Mouse (Mus musculus): ENCODE results near the gene Sema6d. TPM values are rescaled to one million over a fixed set of nuclear protein-coding genes. Genes with fewer than 3 reads are reported as not detected.
A peak's percentile ranks its signal among the peaks of the same experiment; 100 is the strongest.

The Sema6d gene
- polyA plus RNA-seq, 1 experiment from 2014 or later: 49.0 TPM

DNA sequence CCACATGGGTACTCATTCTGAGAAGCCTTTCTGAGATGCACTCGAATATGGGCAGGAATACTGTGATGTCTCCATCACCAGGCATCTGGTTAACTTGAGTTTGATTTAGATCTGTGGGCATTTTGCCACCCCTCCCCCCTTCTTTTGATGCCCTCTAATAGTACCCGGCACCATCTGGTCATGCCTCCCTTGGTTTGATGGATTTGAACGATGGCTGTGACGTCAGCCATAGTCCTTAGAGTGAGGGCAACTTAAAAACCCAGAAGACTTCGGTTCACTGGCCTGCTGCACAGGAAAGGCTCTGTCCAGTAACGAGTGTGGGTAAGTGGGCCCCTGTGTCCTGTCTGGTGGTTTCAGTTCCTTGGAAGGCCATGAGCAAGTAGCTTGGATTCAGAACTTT lies 522.5 kb downstream of the Sema6d start:
- peak; percentile 59 for DNase-seq (ENCODE audit: low spot score)
- no peaks in the 10 kb centered on the region for H3K9me3 ChIP-seq (ENCODE audit: control insufficient read depth, low read length)
- H3K27me3 ChIP-seq (ENCODE audit: control insufficient read depth, insufficient read depth, low read length): 0 out of 2 replicates have a peak, but pooled peaks cover 2% of the 10 kb centered on the region
- WGBS: 18% methylated on average over 6 of the region's 6 CpGs
- peaks cover 27% of the 10 kb centered on the region; the same call in 1 of the 2 replicates for H3K4me1 ChIP-seq (replicated peaks; ENCODE audit: control insufficient read depth, insufficient read depth, low read length)
- H3K27ac ChIP-seq: peak overlapping the region; percentile 95
- H3K9ac ChIP-seq: peak overlapping the region; percentile 89
- peak overlapping the region; percentile 91 for H3K4me2 ChIP-seq (replicated peaks)
- no peaks in the 10 kb centered on the region for H3K36me3 ChIP-seq (replicated peaks; ENCODE audit: control insufficient read depth, insufficient read depth)
- ATAC-seq (ENCODE audit: low FRiP score): peak; percentile 29; the same call in 1 of the 2 replicates
- H3K4me3 ChIP-seq (replicated peaks; ENCODE audit: low read length): peak overlapping the region; percentile 82

DNA sequence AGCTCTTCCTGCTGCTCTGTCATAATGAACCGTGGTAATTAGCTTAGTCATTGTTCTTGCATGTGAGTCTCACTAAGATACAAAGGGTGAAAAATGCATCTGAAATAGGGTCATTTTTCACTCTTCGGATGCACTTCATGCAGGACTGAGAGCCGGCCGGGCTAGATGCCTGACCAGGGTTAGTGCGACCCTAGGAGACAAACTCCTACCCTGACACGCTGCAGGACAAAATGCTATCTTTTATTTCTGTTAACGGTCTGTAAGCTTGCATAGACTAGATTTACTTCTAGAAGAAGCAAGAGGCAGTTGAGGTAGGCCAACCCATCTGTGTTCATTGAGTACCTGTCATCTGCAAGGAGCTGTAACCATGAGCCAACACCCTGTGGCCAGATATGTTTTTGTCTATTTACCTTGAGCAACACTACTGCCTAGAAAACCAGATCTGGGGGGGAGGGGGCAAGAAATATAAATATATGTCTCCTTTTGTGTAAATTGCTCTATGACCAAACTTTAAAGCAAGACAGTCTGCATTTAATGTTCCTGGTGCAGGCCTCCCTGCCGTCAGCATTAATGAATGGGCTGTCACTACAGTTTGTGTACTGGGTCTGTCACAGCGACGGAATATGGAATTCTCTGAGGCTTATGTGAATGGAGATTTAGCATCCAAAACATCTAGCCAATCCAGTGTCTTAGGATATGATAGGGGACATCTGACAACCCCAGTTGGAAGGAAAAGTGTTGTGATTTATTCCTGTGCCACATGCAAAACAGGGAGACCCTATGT lies 523.1 kb downstream of the Sema6d start:
- peaks cover 27% of the 10 kb centered on the region; the same call in 1 of the 2 replicates for H3K4me1 ChIP-seq (replicated peaks; ENCODE audit: control insufficient read depth, insufficient read depth, low read length)
- H3K4me2 ChIP-seq (replicated peaks): peak overlapping the region; percentile 91
- DNase-seq (ENCODE audit: low spot score): peak; percentile 48
- H3K4me3 ChIP-seq (replicated peaks; ENCODE audit: low read length): peak overlapping the region; percentile 82
- ATAC-seq (ENCODE audit: low FRiP score): 0 out of 2 replicates have a peak, but pooled peaks have one; percentile 2
- peak overlapping the region; percentile 89 for H3K9ac ChIP-seq
- peak overlapping the region; percentile 95 for H3K27ac ChIP-seq
- no peaks in the 10 kb centered on the region for H3K9me3 ChIP-seq (ENCODE audit: control insufficient read depth, low read length)
- 31% methylated on average over 10 of the region's 10 CpGs for WGBS
- H3K27me3 ChIP-seq (ENCODE audit: control insufficient read depth, insufficient read depth, low read length): no peaks in the 10 kb centered on the region
- H3K36me3 ChIP-seq (replicated peaks; ENCODE audit: control insufficient read depth, insufficient read depth): no peaks in the 10 kb centered on the region

DNA sequence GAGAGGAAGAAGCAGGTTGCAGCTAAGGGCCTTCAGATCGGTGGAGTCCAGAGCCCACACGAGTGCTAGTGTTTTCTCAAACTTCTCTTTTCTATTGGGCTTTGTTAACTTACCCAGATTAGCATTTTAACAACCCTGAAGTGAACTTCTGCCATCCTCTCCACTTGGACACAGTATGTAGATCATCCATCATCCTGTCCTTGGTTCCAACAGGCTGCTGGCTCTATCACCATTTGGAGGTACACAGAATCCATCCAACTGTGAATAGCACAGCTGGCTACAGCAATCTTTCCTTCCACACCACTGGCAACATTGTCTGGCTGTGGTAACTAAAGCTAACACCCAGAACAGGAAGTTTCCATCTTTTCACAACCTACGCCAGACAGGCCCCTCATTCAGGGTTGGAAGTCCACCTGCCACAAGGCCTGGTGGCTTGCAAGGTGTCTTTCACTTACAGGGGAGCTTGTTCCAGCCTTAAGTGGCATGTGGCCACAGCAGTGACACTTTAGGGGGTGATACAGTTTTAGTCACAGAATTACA lies 524.0 kb downstream of the Sema6d start:
- peak overlapping the region; percentile 91 for H3K4me2 ChIP-seq (replicated peaks)
- no peak overlapping the region for H3K9ac ChIP-seq
- DNase-seq (ENCODE audit: low spot score) (no peak), ATAC-seq (ENCODE audit: low FRiP score) (no peak)
- H3K9me3 ChIP-seq (ENCODE audit: control insufficient read depth, low read length): no peaks in the 10 kb centered on the region
- peaks cover 33% of the 10 kb centered on the region; the same call in 1 of the 2 replicates for H3K4me1 ChIP-seq (replicated peaks; ENCODE audit: control insufficient read depth, insufficient read depth, low read length)
- peak overlapping the region; percentile 82 for H3K4me3 ChIP-seq (replicated peaks; ENCODE audit: low read length)
- H3K27ac ChIP-seq: peak overlapping the region; percentile 95; the same call in 1 of the 2 replicates
- no peaks in the 10 kb centered on the region for H3K27me3 ChIP-seq (ENCODE audit: control insufficient read depth, insufficient read depth, low read length)
- H3K36me3 ChIP-seq (replicated peaks; ENCODE audit: control insufficient read depth, insufficient read depth): no peaks in the 10 kb centered on the region
- WGBS: 31% methylated on average over 3 of the region's 3 CpGs

DNA sequence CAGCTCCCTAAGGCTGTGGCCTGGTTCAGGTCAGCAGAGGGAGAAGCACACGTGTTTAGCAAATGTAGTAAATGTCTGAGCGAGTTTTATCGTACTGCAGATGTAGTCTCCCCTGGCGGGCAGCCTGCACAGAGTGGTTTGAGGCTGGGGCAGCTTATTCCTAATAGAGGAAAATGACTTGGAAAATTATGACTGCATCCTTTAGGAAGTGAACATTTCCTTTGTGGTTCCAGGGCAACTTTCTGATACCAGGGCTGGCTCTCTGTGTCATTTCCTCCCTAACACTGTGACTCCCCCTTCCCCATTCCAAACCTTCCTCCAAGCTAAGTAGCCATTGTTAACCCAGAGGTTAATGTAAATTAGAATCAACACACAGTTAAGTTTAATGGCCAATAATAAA lies 527.0 kb downstream of the Sema6d start:
- DNase-seq (ENCODE audit: low spot score): no peak
- Histone ChIP-seq H3K4me3 (replicated peaks; ENCODE audit: low read length) (no peak overlapping the region), H3K4me2 (replicated peaks) (no peak overlapping the region), H3K9ac (no peak overlapping the region), H3K36me3 (replicated peaks; ENCODE audit: control insufficient read depth, insufficient read depth) (no peaks in the 10 kb centered on the region), H3K9me3 (ENCODE audit: control insufficient read depth, low read length) (no peaks in the 10 kb centered on the region), H3K4me1 (replicated peaks; ENCODE audit: control insufficient read depth, insufficient read depth, low read length) (peaks cover 36% of the 10 kb centered on the region; the same call in 1 of the 2 replicates), H3K27me3 (ENCODE audit: control insufficient read depth, insufficient read depth, low read length) (no peaks in the 10 kb centered on the region), H3K27ac (no peak overlapping the region)
- ATAC-seq (ENCODE audit: low FRiP score): no peak
- WGBS: 70% methylated on average over 4 of the region's 4 CpGs

DNA sequence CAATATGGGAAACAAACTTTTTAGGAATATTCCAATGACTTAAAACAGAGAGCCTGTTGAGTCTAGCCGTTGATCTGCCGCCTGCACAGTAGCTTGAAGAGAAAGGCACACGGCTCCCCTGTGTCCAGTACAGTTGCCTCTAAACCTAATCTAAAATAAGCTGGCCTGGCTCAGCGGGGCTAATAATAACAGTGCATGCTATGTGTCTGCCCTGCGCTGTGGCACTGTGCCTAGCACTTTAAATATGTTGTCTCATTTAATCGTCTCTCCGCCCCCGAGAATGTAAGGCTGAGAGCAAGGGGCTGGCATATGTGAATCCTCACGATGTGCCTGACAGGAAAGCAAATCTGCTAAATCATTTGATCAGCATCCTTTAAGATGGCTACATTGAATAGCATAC lies 527.7 kb downstream of the Sema6d start:
- H3K27ac ChIP-seq: no peak overlapping the region

DNA sequence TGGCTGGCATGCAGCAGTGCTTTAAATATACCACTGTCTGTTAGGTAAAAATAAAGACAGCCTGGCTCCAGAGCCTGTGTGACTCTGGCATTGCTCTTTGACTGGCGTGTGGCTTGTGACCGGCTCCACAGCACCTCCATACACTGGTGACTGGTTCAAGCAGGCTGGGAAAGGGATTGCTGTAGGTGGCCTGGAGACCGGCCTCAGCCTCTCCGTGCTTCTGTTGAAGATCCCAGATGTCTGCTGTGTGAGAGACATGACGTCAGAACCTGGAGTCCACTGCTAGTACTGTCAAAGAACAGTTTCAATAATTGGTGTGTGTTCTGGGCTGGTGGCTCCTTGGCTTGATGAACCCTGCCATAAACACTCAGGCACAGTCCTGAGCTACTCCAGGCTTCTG lies 528.3 kb downstream of the Sema6d start:
- H3K4me2 ChIP-seq (replicated peaks): no peak overlapping the region
- 0 out of 2 replicates have a peak, but pooled peaks cover 26% of the 10 kb centered on the region for H3K4me1 ChIP-seq (replicated peaks; ENCODE audit: control insufficient read depth, insufficient read depth, low read length)
- H3K9me3 ChIP-seq (ENCODE audit: control insufficient read depth, low read length): no peaks in the 10 kb centered on the region
- DNase-seq (ENCODE audit: low spot score): no peak
- 0 out of 2 replicates have a peak, but pooled peaks have one; percentile 21 for ATAC-seq (ENCODE audit: low FRiP score)
- H3K27ac ChIP-seq: 0 out of 2 replicates have a peak overlapping the region, but pooled peaks have one; percentile 38
- H3K4me3 ChIP-seq (replicated peaks; ENCODE audit: low read length): no peak overlapping the region
- 0 out of 2 replicates have a peak overlapping the region, but pooled peaks have one; percentile 10 for H3K9ac ChIP-seq
- H3K36me3 ChIP-seq (replicated peaks; ENCODE audit: control insufficient read depth, insufficient read depth): no peaks in the 10 kb centered on the region
- no peaks in the 10 kb centered on the region for H3K27me3 ChIP-seq (ENCODE audit: control insufficient read depth, insufficient read depth, low read length)
- 83% methylated on average over 5 of the region's 5 CpGs for WGBS

More for the DNA sequence above, 527.7 kb downstream of the Sema6d start:
- peaks cover 32% of the 10 kb centered on the region; the same call in 1 of the 2 replicates for H3K4me1 ChIP-seq (replicated peaks; ENCODE audit: control insufficient read depth, insufficient read depth, low read length)
- H3K36me3 ChIP-seq (replicated peaks; ENCODE audit: control insufficient read depth, insufficient read depth): no peaks in the 10 kb centered on the region
- no peaks in the 10 kb centered on the region for H3K27me3 ChIP-seq (ENCODE audit: control insufficient read depth, insufficient read depth, low read length)
- DNase-seq (ENCODE audit: low spot score): no peak
- WGBS: 59% methylated on average over 9 of the region's 9 CpGs
- peak overlapping the region; percentile 8; the same call in 1 of the 2 replicates for H3K4me2 ChIP-seq (replicated peaks)
- 0 out of 2 replicates have a peak overlapping the region, but pooled peaks have one; percentile 10 for H3K9ac ChIP-seq
- ATAC-seq (ENCODE audit: low FRiP score): no peak
- no peak overlapping the region for H3K4me3 ChIP-seq (replicated peaks; ENCODE audit: low read length)
- H3K9me3 ChIP-seq (ENCODE audit: control insufficient read depth, low read length): no peaks in the 10 kb centered on the region

DNA sequence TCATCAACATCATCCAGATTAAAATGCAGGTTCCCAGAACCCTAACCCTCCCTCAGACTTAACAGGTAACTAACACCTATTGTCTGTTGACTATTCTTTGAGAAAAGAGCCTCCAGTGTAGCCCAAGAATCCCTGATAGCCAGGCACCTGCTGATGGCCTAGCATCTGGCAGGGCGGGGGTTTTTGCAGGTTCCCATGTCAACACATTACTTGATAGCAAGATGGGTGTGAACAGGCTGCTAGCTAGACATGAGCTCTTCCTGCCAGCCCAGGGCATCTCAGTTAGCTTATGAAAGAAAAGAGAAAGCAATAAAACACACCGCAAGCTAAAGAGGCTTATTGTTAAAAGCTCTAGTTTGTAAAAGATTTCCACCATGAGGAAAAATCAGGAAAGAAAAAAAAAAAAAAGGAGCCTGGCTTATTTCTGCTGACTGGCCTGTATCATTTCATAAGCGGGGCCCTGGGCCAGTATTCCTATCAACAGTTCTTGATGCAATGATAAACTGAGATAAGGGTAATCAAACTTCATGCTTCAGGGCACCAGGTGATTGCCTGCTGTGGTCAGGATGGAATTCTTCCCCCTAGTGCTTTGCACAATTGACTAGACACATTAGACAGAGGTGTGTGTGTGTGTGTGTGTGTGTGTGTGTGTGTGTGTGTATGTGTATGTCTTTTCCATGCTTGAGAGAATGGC lies 528.9 kb downstream of the Sema6d start:
- Histone ChIP-seq H3K27ac (no peak overlapping the region), H3K9ac (no peak overlapping the region), H3K4me2 (replicated peaks) (no peak overlapping the region), H3K4me1 (replicated peaks; ENCODE audit: control insufficient read depth, insufficient read depth, low read length) (0 out of 2 replicates have a peak, but pooled peaks cover 20% of the 10 kb centered on the region), H3K4me3 (replicated peaks; ENCODE audit: low read length) (no peak overlapping the region), H3K27me3 (ENCODE audit: control insufficient read depth, insufficient read depth, low read length) (no peaks in the 10 kb centered on the region), H3K9me3 (ENCODE audit: control insufficient read depth, low read length) (no peaks in the 10 kb centered on the region), H3K36me3 (replicated peaks; ENCODE audit: control insufficient read depth, insufficient read depth) (no peaks in the 10 kb centered on the region)
- DNase-seq (ENCODE audit: low spot score): no peak
- ATAC-seq (ENCODE audit: low FRiP score): 0 out of 2 replicates have a peak, but pooled peaks have one; percentile 11
- WGBS: 76% methylated on average over 3 of the region's 3 CpGs

DNA sequence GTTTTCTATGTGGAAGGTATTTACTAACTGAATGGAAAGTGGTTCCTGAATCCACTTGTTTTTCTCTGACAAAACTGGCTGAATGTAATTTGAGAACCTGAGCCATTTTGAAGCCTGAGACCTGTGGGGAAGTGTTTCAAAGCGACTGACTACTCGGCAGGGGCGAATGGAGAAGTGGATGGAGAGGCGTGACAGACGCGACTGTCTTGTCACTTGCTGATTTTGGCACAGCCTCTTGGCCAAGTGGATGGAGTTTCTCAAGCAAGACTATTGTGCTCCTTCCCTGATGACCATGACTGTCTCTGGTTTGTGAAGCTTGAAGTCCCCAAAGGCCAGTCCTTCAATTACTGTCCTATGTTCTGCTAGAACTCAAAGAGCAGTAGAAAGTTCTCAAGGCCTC lies 530.7 kb downstream of the Sema6d start:
- no peak overlapping the region for H3K9ac ChIP-seq
- no peak for DNase-seq (ENCODE audit: low spot score)
- 59% methylated on average over 6 of the region's 6 CpGs for WGBS
- 0 out of 2 replicates have a peak, but pooled peaks cover 16% of the 10 kb centered on the region for H3K4me1 ChIP-seq (replicated peaks; ENCODE audit: control insufficient read depth, insufficient read depth, low read length)
- no peaks in the 10 kb centered on the region for H3K9me3 ChIP-seq (ENCODE audit: control insufficient read depth, low read length)
- no peak overlapping the region for H3K4me2 ChIP-seq (replicated peaks)
- H3K27ac ChIP-seq: no peak overlapping the region
- H3K27me3 ChIP-seq (ENCODE audit: control insufficient read depth, insufficient read depth, low read length): no peaks in the 10 kb centered on the region
- no peak overlapping the region for H3K4me3 ChIP-seq (replicated peaks; ENCODE audit: low read length)
- no peak for ATAC-seq (ENCODE audit: low FRiP score)
- no peaks in the 10 kb centered on the region for H3K36me3 ChIP-seq (replicated peaks; ENCODE audit: control insufficient read depth, insufficient read depth)
